Mouse (Mus musculus) kidney, adult 18-20 months (tissue): ENCODE measurements at regions not wholly inside any gene's neighbourhood (a gene's known extent, or its start where the extent isn't known, plus 50 kb on each side); places are given as distances from the start of the nearest gene placed in this dataset.

Experiments used
- DNase-seq: peaks from one replicate; pipeline ENCODE4 v3.0.0; 2021

DNA sequence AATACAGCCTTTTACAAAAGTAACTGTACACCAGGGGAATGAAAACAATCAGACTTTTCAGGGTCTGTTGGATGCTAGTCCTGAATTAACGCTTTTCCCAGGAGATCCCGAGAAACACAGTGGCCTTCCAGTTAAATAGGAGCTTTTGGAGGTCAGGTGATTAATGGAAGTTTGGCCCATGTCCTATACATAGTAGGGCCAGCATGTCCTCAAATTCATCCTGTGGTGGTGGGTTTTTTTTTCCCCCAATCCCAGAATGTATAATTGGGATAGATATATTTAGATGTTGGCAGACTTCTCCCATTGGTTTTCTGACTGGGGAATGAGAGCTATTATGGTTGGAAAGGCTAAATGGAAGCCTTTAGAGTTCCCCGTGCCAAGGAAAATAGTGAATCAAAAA is 77.6 kb downstream of the Cd200 start:
- DNase-seq = no peak

DNA sequence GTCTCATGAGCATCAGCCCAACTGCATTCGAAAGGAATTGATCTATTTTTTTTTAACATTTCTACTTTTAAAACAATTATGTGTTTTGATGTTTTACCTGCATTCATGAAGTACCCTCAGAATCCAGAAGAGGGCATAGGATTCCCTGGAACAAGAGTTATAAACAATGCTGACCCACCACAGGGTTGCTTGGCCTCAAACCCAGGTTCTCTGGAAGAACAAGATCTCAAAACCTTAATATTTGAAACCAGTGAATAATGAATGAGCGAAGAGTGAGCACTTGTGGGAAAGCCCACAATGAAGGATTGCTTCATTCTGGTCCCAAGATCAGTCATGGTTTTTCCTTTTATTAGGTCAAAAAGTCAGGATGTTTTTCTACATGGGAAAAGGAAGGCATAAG is 78.6 kb downstream of the Cd200 start:
- no peak for DNase-seq

DNA sequence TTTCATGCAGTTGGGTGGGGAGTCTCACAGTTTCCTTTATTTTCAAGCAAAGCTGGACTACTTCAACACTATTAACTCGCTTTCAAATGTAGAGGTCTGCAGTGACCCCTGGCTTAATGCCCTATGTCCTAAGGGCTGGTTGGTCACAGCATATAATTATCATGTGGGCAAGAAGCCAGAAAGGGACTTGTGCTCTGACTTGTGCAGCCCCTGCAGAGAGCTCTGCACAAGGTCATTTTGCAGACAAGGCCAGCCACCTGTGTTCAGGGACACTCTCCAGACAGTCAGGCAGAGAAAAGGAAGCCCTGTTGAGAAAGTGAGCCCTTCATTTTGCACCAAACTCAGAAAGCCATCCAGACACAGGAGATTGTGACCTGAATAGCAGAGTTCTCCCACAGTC is 79.1 kb downstream of the Cd200 start:
- DNase-seq = peak; percentile 66

DNA sequence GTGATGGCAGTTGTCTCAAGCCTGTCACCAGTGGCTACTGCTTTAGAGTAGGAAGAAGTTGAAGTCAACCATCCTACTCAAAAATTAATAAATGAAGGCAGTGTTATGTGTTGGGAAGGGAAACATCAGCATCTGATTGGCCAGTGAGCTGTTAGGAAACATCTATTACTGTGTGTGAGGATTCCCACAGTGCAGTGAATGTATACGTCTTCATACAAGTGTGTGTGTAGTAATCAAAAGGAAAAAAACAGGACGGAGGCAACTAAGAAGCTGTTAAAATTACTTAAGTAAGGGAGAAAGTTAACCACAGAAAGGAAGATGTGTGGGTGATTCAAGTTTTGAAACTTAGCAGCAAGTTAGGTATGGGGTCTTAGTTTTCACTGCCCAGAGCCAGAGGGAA is 81.8 kb downstream of the Cd200 start:
- DNase-seq = no peak

DNA sequence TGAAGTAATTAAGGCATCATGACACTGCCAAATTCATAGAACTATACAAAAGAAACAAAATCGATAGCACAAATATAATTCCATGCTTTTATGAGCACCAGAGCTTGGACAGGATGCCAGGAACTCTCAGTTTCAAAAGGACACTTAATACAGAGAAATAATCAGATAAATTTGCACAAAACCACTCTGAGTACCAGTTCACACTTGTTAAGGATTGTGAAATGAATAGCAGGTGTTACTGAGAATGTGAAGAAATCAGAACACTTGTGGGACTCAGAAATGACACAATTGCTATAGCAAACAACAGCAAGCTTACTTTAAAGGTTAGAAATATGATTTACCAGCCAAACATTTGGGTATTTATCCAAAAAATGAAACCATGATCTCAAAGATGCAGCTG is 87.4 kb downstream of the Btla start:
- DNase-seq = no peak
